Mouse (Mus musculus) splenic B cell, adult 2 months (primary cell): ENCODE results near the gene Pik3r1.
A peak's percentile ranks its signal among the peaks of the same experiment; 100 is the strongest.

Experiments
- DNase-seq: peaks from one replicate; pipeline ENCODE4 v3.0.0-alpha.2; 2011; ENCODE audit warnings: low read depth, low spot score
- H3K27me3 ChIP-seq: 2 replicates; pipeline ENCODE4 v1.6.1; 2012; ENCODE audit warnings: mild to moderate bottlenecking, low read length, moderate library complexity, mixed read lengths; ENCODE audit not compliant: control insufficient read depth, poor library complexity, insufficient read depth, severe bottlenecking
- H3K36me3 ChIP-seq: 2 replicates; pipeline ENCODE4 v1.6.1; 2012; ENCODE audit warnings: mild to moderate bottlenecking, low read length, moderate library complexity, mixed read lengths; ENCODE audit not compliant: control insufficient read depth, poor library complexity, insufficient read depth, severe bottlenecking

Pik3r1 gene

GRCm38 (mm10) chr13:101759281-101759871, 8.6 kb downstream of the Pik3r1 start:
- Histone ChIP-seq H3K27me3 (no peaks in the 10 kb centered on the region), H3K36me3 (peaks cover 9% of the 10 kb centered on the region)
- peak; percentile 47 for DNase-seq

DNA sequence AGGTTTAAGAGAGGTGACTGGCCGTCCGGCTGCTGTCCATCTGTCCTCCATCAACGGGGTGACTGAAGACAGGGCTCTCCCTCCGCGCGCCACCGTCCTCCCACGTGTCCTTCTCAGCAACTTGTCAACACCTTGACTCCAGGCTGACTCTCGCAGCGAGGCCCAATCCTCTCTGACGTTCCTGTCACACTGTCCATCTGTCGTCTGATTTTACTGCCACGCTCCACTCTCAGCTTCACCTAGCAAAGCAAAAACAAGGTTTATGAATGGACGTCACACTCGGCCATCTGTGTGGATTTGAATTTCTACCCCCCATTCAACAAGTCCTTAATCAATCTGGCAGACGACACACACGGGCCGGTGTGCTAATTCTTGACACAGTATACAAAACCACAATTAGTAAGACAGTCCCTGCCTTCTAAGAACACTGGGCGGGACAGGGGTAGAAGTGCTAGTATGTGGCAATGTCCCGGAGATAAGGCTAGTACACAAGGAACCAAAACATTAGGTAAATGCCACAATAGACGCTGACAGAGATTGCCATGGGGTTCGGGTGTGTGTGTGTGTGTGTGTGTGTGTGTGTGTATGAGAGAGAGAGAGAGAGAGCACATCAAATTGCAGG, 10.1 kb downstream of the Pik3r1 start:
- DNase-seq: no peak
- Histone ChIP-seq H3K27me3 (no peaks in the 10 kb centered on the region), H3K36me3 (peaks cover 5% of the 10 kb centered on the region)

- DNase-seq: no peak
- no peaks in the 10 kb centered on the region for H3K27me3 ChIP-seq
- H3K36me3 ChIP-seq: peaks cover 5% of the 10 kb centered on the region
These were observed 12.8 kb downstream of the Pik3r1 start for GRCm38 (mm10) chr13:101755228-101755627.

DNA sequence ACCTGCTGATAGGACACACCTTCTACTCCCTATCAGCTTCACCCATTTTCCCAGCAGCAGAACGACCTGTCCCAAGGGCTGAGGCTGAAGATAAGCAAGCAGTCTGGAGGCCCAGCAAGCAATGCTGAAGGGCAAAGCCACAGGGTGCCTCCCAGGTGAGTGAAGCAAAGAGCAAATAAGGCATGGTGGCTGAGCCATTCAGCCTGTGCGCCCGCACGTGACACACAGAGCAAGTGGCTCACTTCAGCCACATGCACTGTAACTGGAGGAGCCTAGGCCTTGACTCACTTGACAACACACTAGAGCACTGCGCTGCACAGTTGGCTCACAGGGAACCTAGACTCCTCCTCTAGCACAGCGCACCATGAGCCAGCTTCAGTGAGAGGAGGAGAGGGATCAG, 14.4 kb downstream of the Pik3r1 start:
- Histone ChIP-seq H3K36me3 (peaks cover 5% of the 10 kb centered on the region), H3K27me3 (no peaks in the 10 kb centered on the region)
- DNase-seq: no peak

DNA sequence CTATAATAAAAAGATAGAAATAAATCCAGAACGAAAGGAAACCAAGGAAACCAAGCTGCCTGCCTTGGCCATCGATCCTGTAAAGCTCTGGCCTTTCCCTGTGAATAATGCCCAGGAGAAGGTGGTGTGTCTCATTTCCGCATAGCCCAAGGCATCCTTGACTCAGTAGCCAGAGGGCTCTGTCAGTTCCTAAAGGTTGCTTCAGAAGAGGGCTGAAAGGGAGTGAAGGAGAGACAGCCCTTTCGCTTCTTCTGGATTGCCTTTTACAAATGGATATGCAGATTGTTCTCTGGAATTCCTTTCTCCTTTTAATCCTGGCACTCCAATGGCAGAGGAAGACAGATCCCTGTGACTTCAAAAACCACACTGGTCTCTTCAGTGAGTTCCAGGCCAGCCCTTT, 16.2 kb downstream of the Pik3r1 start:
- no peak for DNase-seq
- Histone ChIP-seq H3K36me3 (peaks cover 4% of the 10 kb centered on the region), H3K27me3 (no peaks in the 10 kb centered on the region)

GRCm38 (mm10) chr13:101746012-101746595, 21.9 kb downstream of the Pik3r1 start:
- Histone ChIP-seq H3K27me3 (no peaks in the 10 kb centered on the region), H3K36me3 (0 out of 2 replicates have a peak, but pooled peaks cover 2% of the 10 kb centered on the region)
- no peak for DNase-seq

DNA sequence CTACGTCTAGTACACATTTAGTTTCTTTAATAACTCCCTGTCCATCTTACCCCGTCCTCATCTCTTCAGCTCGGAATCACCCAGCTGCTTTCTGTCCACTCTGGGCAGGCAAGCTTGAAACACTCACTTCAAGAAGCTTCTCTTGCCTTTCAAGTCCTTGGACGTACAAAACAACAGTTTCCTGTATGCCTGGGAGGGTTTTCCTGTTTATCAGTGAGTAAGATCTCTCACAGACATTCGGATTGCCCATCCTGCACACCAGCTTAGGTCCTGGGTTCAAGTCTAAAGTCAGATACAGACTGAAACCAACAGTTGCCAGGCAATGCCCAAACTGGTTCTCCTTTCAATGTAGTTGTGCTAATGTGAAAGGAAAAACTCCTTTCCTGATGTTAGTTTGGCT, 23.1 kb downstream of the Pik3r1 start:
- H3K36me3 ChIP-seq: 0 out of 2 replicates have a peak, but pooled peaks cover 2% of the 10 kb centered on the region
- DNase-seq: no peak
- no peaks in the 10 kb centered on the region for H3K27me3 ChIP-seq

- Histone ChIP-seq H3K36me3 (0 out of 2 replicates have a peak, but pooled peaks cover 2% of the 10 kb centered on the region), H3K27me3 (no peaks in the 10 kb centered on the region)
- DNase-seq: no peak
These were observed 24.0 kb downstream of the Pik3r1 start for GRCm38 (mm10) chr13:101744053-101744452.

DNA sequence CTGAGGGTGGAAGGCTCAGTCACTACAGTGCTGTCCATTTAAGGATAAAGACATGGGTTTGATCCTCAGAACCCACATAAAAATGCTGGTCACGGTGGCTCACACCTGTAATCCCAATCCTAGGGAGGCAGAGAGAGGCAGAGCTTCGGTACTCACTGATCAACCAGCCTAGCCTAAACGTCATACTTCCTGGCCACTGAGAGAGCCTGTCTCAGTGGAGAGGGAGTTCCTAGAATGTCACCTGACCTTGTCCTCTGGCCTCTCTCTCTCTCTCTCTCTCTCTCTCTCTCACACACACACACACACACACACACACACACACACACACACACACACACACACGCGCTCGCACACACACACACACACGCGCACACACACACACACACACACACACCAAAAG, 24.8 kb downstream of the Pik3r1 start:
- DNase-seq: no peak
- Histone ChIP-seq H3K27me3 (no peaks in the 10 kb centered on the region), H3K36me3 (0 out of 2 replicates have a peak, but pooled peaks cover 2% of the 10 kb centered on the region)

- Histone ChIP-seq H3K36me3 (0 out of 2 replicates have a peak, but pooled peaks cover 2% of the 10 kb centered on the region), H3K27me3 (no peaks in the 10 kb centered on the region)
- DNase-seq: no peak
These were observed 25.4 kb downstream of the Pik3r1 start for GRCm38 (mm10) chr13:101742596-101742995.

DNA sequence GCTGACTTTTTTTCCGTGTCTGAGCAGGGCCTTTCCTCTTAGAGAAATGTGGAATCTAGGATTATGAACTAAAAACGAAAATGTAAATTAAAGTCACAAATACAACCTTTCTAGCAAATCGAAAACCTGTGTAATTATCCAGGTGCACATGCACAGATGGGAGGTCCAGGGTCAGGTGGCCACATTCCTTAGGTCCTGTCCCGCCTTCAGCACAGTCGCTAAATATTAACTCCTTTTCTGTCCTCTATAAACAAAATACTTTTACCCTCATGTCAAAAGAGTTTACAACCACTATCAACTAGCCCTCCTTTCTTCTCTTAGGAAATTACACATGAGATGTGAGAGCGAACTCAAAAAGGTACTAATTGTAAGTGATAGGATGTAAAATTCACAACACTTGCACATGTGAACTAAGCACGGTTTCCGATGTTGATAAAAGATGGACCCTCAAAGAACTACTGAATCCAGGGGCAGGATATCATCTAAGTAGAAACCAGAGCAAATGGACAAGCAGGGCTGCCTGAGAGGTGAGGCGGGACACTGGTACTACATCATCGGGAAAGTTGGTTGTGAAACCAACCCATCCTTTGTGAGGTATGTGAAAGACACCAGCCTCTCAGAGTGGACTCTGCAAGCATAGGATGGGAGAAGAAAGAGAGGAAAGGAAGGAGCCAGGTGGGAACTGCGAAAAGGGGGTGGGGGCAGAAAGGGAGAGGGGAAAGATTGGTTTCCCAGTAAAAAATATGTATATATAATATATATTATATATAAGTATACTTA, 26.3 kb downstream of the Pik3r1 start:
- DNase-seq: no peak
- H3K27me3 ChIP-seq: no peaks in the 10 kb centered on the region
- H3K36me3 ChIP-seq: 0 out of 2 replicates have a peak, but pooled peaks cover 2% of the 10 kb centered on the region

- Histone ChIP-seq H3K27me3 (no peaks in the 10 kb centered on the region), H3K36me3 (no peaks in the 10 kb centered on the region)
- no peak for DNase-seq
These were observed 28.2 kb downstream of the Pik3r1 start for GRCm38 (mm10) chr13:101739732-101740381.

- Histone ChIP-seq H3K36me3 (no peaks in the 10 kb centered on the region), H3K27me3 (no peaks in the 10 kb centered on the region)
- DNase-seq: no peak
These were observed 29.2 kb downstream of the Pik3r1 start for GRCm38 (mm10) chr13:101738769-101739168.

- peak; percentile 25 for DNase-seq
- no peaks in the 10 kb centered on the region for H3K36me3 ChIP-seq
- H3K27me3 ChIP-seq: no peaks in the 10 kb centered on the region
These were observed 31.3 kb downstream of the Pik3r1 start for GRCm38 (mm10) chr13:101736521-101737387.
